Mouse (Mus musculus): ENCODE results near the gene Acot4.
"Not testable (repeated sequence)": the region's sequence is repeated elsewhere in the genome, so short reads cannot be mapped to it uniquely, and the experiment has no call there.

Acot4 gene

GRCm38 (mm10) chr12:84038241-84038640 is at the start of gene Acot4:
Gene Acot4 (plus strand): TSS chr12:84038379.
- DNase-seq (ENCODE audit: low spot score), result not testable (repeated sequence)

- no peak for DNase-seq (ENCODE audit: low spot score)
Measured at GRCm38 (mm10) chr12:83988483-83988882, 49.7 kb upstream of the Acot4 start.

DNA sequence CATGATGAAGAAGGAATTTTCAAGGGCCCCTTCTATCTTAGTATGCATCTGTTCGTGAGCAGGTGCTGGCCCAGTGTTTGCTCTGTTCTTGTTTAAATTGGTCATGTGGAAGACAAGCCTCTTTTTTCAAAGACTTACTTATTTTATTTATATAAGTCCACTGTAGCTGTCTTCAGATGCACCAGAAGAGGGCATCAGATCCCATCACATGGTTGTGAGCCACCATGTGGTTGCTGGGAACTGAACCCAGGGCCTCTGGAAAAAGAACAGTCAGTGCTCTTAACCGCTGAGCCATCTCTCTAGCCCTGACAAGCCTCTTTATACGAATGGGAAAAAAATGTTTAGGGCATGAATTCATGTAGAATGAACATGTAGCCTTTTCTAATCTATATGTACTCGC is 48.8 kb upstream of the Acot4 start:
- DNase-seq (ENCODE audit: low spot score), result no peak

DNA sequence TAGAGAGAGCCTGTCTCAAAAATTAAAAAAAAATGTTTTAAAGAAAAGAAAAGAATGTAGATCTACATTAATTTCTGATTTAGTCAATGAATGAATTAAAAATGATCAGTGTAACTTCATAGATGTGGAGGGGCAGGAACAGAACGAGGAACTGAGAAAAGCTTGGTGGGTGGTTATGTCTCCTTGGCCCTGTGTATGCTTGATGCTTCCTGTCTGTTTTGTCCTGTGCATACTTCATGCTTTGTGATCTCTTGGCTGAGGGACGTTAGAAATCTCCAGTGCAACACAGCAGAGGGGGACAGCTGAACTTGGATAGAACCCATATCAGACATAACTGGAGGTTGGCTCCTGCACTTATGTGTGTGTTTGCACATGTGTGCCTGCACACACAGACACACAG is 41.0 kb upstream of the Acot4 start:
- DNase-seq (ENCODE audit: low spot score), result no peak

DNA sequence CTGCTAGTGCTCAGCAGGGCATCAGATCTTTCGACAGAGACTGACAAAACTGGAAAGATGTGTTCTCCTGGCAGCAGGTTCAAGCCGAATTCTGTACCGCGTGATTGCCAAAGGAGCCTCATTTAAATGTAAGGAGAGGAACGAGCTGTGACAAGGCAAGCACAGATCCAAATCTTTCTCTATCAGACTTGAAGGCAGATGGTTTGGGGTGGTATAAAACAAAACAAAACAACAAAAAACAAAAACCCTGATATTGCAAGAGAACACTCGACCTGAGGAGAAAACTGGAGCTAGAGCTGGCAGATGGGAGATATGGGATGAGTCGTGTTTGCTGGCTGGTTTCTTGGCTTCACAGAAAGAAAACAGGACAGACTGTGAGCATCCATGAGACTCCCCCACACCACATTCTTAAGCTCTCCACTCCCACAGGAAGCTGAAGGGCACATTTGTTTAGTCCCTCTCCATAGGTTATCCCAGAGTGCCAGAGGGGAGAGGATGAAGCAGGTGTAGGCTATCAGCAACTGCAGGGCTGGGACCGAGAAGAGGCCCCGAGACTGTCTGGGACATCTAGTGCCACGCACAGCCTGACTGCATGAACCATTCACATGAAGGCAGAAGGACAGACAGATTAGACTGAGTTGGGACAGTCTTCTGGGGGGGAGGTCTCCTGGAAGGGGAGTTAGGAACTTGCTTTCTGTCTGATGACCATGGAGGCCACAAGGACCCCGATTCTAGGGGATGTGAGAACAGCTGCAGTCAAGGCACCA is 39.7 kb upstream of the Acot4 start:
- no peak for DNase-seq (ENCODE audit: low spot score)

DNA sequence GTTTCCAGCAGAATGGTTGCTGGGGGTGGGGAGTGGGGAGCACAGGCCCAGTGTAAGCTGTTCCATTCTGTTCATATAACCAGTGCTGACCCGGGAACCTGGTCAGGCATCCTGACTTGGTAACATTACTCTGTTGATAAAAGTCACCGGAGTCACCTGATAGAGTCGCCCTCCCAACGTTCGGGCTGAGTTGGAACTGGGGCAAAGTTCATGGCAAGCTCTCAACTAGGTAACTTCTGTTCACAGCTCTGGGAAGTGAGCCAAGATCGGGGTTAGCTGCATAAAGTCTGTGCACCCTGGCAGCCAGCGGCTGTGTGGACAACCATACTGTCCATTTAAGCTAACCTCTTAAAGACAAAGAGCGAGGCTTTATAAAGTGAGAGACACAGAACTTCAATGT is 38.9 kb upstream of the Acot4 start:
- not testable (repeated sequence) for DNase-seq (ENCODE audit: low spot score)

DNA sequence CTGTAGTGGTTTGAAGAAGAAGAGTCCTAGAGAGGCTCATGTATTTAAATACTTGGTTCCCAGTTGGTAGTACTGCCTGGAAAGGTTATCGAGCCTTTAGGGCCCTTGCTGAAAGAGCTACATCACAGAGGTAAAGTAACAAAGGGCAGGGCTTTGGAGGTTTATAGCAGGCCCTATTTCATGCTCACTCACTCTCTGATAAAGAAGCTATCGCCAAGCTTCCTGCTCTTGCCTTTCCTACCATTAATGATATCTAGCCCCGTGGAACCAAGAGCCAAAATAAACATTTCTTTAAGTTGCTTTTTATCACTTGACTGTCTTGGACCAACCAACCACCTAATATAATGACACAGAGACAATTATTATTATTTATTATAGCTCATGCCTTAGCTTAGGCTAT is 37.8 kb upstream of the Acot4 start:
- no peak for DNase-seq (ENCODE audit: low spot score)

DNA sequence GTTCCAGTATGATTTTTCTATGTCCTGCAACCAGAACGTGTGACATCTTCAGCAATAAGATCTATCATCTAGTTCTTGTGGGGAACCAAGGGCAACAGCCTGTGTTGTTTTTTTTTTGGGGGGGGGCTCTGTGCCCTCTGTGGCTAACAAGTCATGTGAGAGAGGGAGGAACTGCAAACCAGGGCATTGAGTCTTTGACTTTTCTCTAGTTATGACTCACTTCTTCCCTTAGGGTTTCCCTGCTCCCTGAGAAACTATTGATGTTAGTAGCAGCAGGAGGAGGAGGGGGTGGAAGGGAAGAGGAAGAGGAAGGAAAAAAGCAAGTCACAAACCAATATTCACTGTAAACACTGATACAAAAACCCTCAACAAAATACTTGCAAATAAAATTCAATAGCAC is 34.3 kb upstream of the Acot4 start:
- no peak for DNase-seq (ENCODE audit: low spot score)

DNA sequence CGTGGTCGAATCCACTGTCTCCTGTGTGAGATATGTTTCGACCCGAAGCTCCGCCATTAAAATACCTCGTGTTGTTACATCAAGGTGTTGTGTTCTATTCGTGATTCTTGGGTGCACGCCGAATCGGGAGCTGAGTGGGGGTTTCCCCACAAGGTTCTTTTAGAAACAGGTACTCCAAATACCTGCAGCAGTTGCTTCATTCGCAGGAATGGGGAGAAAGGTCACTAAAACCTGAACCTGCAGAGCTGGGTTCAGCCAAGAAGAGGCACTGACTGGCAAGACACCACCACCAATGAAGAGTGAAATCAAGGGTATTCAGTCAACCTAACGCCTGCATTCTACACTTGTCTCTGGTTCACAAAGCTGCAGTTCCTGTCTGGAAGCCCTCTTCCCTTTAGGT is 29.9 kb upstream of the Acot4 start:
- no peak for DNase-seq (ENCODE audit: low spot score)

- no peak for DNase-seq (ENCODE audit: low spot score)
Measured at GRCm38 (mm10) chr12:84008729-84009128, 29.4 kb upstream of the Acot4 start.

DNA sequence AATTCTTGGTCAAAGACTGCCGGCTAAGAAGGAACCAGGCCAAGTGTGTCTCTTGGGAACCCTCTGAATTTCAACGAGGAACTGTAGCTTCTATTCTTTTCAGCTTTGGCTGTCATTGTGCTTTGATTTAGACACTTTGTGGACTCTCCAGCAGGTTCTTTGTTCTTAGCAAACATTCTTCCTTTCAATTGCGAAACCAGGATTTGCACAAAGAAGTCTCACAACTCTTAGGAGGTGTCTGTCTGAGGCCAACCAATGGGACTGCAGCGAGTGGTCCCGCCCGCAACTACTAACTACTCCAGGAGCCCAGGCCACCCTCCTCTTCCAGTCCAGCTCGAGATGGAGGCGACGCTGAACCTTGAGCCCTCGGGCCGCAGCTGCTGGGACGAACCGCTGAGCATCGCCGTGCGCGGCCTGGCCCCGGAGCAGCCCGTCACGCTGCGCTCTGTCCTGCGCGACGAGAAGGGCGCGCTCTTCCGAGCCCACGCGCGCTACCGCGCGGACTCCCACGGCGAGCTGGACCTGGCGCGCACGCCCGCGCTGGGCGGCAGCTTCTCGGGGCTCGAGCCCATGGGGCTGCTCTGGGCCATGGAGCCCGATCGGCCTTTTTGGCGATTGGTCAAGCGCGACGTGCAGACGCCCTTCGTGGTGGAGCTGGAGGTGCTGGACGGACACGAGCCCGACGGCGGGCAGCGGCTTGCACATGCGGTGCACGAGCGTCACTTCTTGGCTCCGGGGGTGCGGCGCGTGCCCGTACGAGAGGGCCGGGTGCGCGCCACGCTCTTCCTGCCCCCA is 28.8 kb upstream of the Acot4 start, which contains the start of gene Acot1:
Gene Acot1, plus strand, starts transcription at position 320 of the 795 bp plus-strand sequence.
- DNase-seq (ENCODE audit: low spot score), result not testable (repeated sequence)

DNA sequence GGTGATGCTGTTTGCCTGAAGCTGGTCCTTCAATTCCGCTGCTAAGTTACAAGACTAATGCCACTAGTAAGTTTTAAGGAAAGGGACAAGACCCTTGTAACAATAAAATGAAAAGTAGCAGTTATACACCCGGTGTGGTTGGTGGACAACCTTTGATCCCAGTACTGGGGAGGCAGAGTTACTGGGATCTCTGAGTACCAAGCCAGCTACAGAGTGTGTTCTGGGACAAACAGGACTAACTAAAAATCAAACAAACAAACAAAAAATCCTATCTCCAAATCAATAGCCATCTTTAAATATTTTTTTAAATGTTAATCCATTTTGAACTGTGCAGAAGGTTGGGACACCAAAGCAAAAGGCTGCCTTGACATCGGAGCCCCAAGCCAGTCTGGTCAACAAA is 28.0 kb upstream of the Acot4 start:
- DNase-seq (ENCODE audit: low spot score), result no peak

GRCm38 (mm10) chr12:84011251-84012040 is 26.7 kb upstream of the Acot4 start:
- no peak for DNase-seq (ENCODE audit: low spot score)

GRCm38 (mm10) chr12:84013130-84013529 is 25.0 kb upstream of the Acot4 start:
- no peak for DNase-seq (ENCODE audit: low spot score)

- DNase-seq (ENCODE audit: low spot score), result no peak
Measured at GRCm38 (mm10) chr12:84013701-84014100, 24.5 kb upstream of the Acot4 start.

GRCm38 (mm10) chr12:84020528-84020927 is 17.7 kb upstream of the Acot4 start:
- not testable (repeated sequence) for DNase-seq (ENCODE audit: low spot score)

DNA sequence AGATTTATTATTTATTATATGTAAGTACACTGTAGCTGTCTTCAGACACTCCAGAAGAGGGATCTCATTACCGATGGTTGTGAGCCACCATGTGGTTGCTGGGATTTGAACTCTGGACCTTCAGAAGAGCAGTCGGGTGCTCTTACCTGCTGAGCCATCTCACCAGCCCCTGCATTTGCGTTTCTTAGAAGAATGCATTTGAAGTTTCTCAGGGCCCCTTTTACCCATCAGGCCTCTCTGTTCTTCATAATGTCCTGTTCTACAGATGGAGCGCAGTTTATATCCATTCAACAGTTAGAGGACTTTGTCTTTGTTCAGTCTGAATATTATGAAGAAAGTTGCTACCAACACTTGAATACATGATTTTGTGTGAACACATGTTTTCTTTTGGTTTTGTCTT is 15.9 kb upstream of the Acot4 start:
- DNase-seq (ENCODE audit: low spot score), result not testable (repeated sequence)

DNA sequence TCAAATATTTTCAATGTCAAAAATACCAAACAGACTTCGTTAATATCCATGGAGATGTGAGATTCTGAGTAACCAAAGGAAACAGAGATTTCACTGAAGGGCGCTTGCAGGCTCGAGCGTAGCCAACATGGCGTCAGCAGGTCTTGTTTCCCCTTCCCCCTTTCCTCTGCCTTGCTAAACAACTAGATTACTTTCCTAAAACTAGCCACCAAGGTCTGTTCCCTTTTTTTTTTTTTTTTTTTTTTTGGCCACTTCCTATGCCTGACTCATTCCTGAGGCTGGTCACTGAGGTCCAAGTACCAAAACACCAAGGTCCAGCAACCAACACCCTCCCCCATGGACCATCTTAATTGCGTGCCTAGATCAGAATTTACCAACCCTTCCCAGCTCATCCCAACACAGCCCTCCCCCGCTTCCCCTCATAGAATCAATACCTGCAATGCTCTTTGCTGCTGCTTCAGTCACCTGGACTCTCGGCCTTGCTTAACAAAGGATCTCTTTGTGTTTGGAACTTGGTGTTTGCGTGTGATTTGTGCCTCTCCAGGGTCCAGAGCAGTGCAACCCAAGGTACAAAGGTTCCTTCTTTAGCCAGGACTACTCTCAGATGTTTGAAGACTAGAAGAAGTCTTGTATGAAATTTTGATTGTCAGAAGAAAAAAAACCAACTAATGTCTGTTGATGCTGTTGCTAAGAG is 15.0 kb upstream of the Acot4 start:
- DNase-seq (ENCODE audit: low spot score), result no peak

DNA sequence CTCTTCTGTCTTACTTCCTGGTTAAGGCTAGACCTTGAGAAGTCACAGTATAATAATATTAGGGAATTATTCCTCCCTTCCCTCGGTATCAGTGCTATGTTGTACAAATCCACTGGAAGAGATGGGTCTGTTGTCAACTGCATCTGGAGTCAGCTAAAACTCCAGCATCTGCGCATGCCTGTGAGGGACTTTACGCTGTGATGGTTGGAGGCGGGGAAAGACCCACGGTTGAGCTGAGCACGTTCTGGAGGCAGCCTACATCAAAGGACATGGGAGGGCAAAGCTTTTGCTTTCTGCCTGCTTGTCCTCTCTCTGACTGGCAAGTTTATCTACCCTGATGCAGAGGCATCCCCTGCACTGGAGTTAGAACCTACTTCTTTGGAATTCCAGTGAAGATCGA is 12.3 kb upstream of the Acot4 start:
- no peak for DNase-seq (ENCODE audit: low spot score)

GRCm38 (mm10) chr12:84028328-84028727 is 9.9 kb upstream of the Acot4 start:
- DNase-seq (ENCODE audit: low spot score), result not testable (repeated sequence)

- DNase-seq (ENCODE audit: low spot score), result not testable (repeated sequence)
Measured at GRCm38 (mm10) chr12:84029043-84029442, 9.1 kb upstream of the Acot4 start.
